Mouse (Mus musculus) testis, adult 2 months (tissue): Measurements from ENCODE around the gene Tmcc3.

Source experiments
- CTCF ChIP-seq: fragments of 200-500 bp; IDR thresholded peaks from 2 replicates; pipeline ENCODE4 v1.5.1; 2012; ENCODE audit warnings: low read depth, mild to moderate bottlenecking, inconsistent platforms, low read length, moderate library complexity; ENCODE audit not compliant: control insufficient read depth, insufficient read depth, insufficient replicate concordance
- POLR2A ChIP-seq: fragments of 200-500 bp; IDR thresholded peaks from 2 replicates; pipeline ENCODE4 v1.6.1; 2012; ENCODE audit warnings: low read depth, mild to moderate bottlenecking, inconsistent platforms, low read length, moderate library complexity; ENCODE audit not compliant: control insufficient read depth

DNA sequence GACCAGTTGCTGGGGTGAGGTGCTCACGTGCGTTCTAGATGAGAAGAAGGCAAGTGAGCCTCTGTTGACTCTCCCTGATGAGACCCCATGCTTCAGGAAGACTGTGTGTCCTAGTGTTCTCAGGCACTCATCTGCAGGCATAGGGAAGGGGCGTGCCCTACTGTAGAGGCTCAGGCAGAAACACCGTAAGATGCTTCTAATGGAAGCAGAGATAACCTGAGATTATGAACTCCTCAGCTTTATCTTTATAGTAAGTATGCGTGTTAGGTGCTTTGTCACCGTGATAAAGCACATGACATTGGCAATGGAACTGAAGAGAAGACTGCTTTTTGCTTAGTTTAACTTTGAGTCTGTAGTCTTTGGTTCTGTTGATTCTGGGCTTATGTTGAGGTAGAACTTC, 215.5 kb downstream of the Tmcc3 start:
- TF ChIP-seq CTCF (no peak), POLR2A (no peak)
